In the genomic region with DNA sequence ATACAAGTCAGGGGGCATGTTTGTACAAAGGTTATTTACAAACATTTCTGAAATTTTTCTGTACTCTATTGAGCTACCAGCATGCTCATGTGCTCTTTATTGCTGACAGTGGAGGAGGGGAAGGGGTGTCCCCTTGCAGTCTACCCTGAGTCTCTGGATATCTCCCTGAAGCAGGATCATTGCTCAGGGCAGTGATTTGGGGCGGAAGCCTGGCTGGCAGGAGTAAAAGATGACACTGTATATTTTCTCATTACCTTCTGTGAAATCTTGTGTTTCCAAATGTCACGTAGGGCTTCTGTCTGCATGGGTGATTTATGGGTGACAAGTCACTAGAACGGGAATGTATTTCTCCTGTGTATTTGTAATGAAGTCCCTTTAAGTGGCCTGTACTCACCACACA, we compare ENCODE assay signal across 22 mouse cellular contexts. TPM values are rescaled to one million over a fixed set of nuclear protein-coding genes. Genes with fewer than 3 reads are reported as not detected.
DNase-seq lines count a peak whose midpoint lies in the region; ATAC-seq and TF ChIP-seq lines count a peak whose summit lies in the region.
"Had no signal": no experiment of that assay in that cellular context is flagged by ENCODE, and none has a peak within 500 bp of the region (broad histone marks: within the 10 kb centered on the region; RNA-seq: fewer than 3 reads in every experiment).

No protein-coding gene starts in this region.

- H3K27ac ChIP-seq in hindbrain, embryonic 12.5 days = peak overlapping the region; percentile 8; the same call in 1 of the 2 replicates
- H3K27ac ChIP-seq in hindbrain, embryonic 14.5 days = no peak overlapping the region
- H3K27ac ChIP-seq in limb, embryonic 15.5 days = peak overlapping the region; percentile 33; the same call in 1 of the 2 replicates
- no peak overlapping the region for H3K27ac ChIP-seq in limb, embryonic 10.5 days
- peak overlapping the region; percentile 87 for H3K27ac ChIP-seq in intestine, postnatal 0 days (ENCODE audit: low read depth, low read length)
- H3K27ac ChIP-seq in stomach, embryonic 16.5 days (ENCODE audit: low read length) = peak overlapping the region; percentile 18; the same call in 1 of the 2 replicates
- H3K27ac ChIP-seq in forebrain, embryonic 13.5 days = no peak overlapping the region
- H3K27ac ChIP-seq: forebrain, embryonic 15.5 days; hindbrain, embryonic 15.5 days; midbrain, embryonic 10.5 days had no signal

- TF ChIP-seq CTCF in intestine, postnatal 0 days (IDR thresholded peaks at IDR 0.05; ENCODE audit: low read depth) = no peak

- H3K4me1 ChIP-seq in hindbrain, embryonic 12.5 days = peaks cover 63% of the 10 kb centered on the region
- H3K4me1 ChIP-seq in hindbrain, embryonic 14.5 days (replicated peaks; ENCODE audit: control insufficient read depth, insufficient read depth, low read length) = peaks cover 33% of the 10 kb centered on the region
- peaks cover 29% of the 10 kb centered on the region for H3K4me1 ChIP-seq in limb, embryonic 15.5 days
- peaks cover 73% of the 10 kb centered on the region for H3K4me1 ChIP-seq in limb, embryonic 10.5 days
- H3K4me1 ChIP-seq in intestine, postnatal 0 days (replicated peaks; ENCODE audit: control insufficient read depth, insufficient read depth, low read length) = peaks cover 14% of the 10 kb centered on the region; the same call in 1 of the 2 replicates
- peaks cover 43% of the 10 kb centered on the region for H3K4me1 ChIP-seq in stomach, embryonic 16.5 days (ENCODE audit: control insufficient read depth, insufficient read depth, low read length)
- H3K4me1 ChIP-seq in forebrain, embryonic 13.5 days = peaks cover 62% of the 10 kb centered on the region

- H3K4me2 ChIP-seq in hindbrain, embryonic 12.5 days (replicated peaks) = no peak overlapping the region
- no peak overlapping the region for H3K4me2 ChIP-seq in hindbrain, embryonic 14.5 days (replicated peaks)
- no peak overlapping the region for H3K4me2 ChIP-seq in limb, embryonic 15.5 days
- peak overlapping the region; percentile 54; the same call in 1 of the 2 replicates for H3K4me2 ChIP-seq in intestine, postnatal 0 days (replicated peaks; ENCODE audit: low read depth)
- no peak overlapping the region for H3K4me2 ChIP-seq in stomach, embryonic 16.5 days (ENCODE audit: low read depth, low read length)
- H3K4me2 ChIP-seq in forebrain, embryonic 13.5 days = no peak overlapping the region
- H3K4me2 ChIP-seq: forebrain, embryonic 15.5 days; hindbrain, embryonic 15.5 days; lung, embryonic 14.5 days had no signal

- H3K36me3 ChIP-seq in hindbrain, embryonic 12.5 days = no peaks in the 10 kb centered on the region
- H3K36me3 ChIP-seq in hindbrain, embryonic 14.5 days (replicated peaks; ENCODE audit: control insufficient read depth, insufficient read depth) = no peaks in the 10 kb centered on the region
- no peaks in the 10 kb centered on the region; the same call in 1 of the 2 replicates for H3K36me3 ChIP-seq in limb, embryonic 15.5 days
- 0 out of 2 replicates have a peak, but pooled peaks cover 9% of the 10 kb centered on the region for H3K36me3 ChIP-seq in limb, embryonic 10.5 days
- no peaks in the 10 kb centered on the region for H3K36me3 ChIP-seq in intestine, postnatal 0 days (ENCODE audit: control insufficient read depth, insufficient read depth)
- H3K36me3 ChIP-seq in stomach, embryonic 16.5 days (ENCODE audit: control insufficient read depth, insufficient read depth, low read length) = no peaks in the 10 kb centered on the region
- no peaks in the 10 kb centered on the region for H3K36me3 ChIP-seq in forebrain, embryonic 13.5 days (ENCODE audit: poor library complexity, severe bottlenecking)
- H3K36me3 ChIP-seq: forebrain, embryonic 15.5 days; hindbrain, embryonic 15.5 days had no signal

- H3K27me3 ChIP-seq in hindbrain, embryonic 12.5 days = no peaks in the 10 kb centered on the region
- no peaks in the 10 kb centered on the region for H3K27me3 ChIP-seq in hindbrain, embryonic 14.5 days (ENCODE audit: control insufficient read depth, insufficient read depth, low read length)
- no peaks in the 10 kb centered on the region for H3K27me3 ChIP-seq in limb, embryonic 15.5 days
- no peaks in the 10 kb centered on the region for H3K27me3 ChIP-seq in limb, embryonic 10.5 days (ENCODE audit: low read depth, poor library complexity, severe bottlenecking)
- no peaks in the 10 kb centered on the region for H3K27me3 ChIP-seq in intestine, postnatal 0 days (replicated peaks; ENCODE audit: control insufficient read depth, insufficient read depth, low read length)
- no peaks in the 10 kb centered on the region for H3K27me3 ChIP-seq in stomach, embryonic 16.5 days (ENCODE audit: control insufficient read depth, insufficient read depth, low read length)
- H3K27me3 ChIP-seq in forebrain, embryonic 13.5 days = peaks cover 13% of the 10 kb centered on the region
- H3K27me3 ChIP-seq: forebrain, embryonic 15.5 days; hindbrain, embryonic 15.5 days had no signal

- H3K9me3 ChIP-seq in hindbrain, embryonic 12.5 days (replicated peaks) = no peaks in the 10 kb centered on the region
- H3K9me3 ChIP-seq in hindbrain, embryonic 14.5 days (ENCODE audit: control insufficient read depth, low read length) = no peaks in the 10 kb centered on the region
- no peaks in the 10 kb centered on the region for H3K9me3 ChIP-seq in limb, embryonic 15.5 days
- no peaks in the 10 kb centered on the region for H3K9me3 ChIP-seq in limb, embryonic 10.5 days (replicated peaks)
- H3K9me3 ChIP-seq in intestine, postnatal 0 days (ENCODE audit: control insufficient read depth) = no peaks in the 10 kb centered on the region
- H3K9me3 ChIP-seq in stomach, embryonic 16.5 days (replicated peaks; ENCODE audit: control insufficient read depth, low read length) = no peaks in the 10 kb centered on the region
- H3K9me3 ChIP-seq in forebrain, embryonic 13.5 days (replicated peaks) = no peaks in the 10 kb centered on the region
- H3K9me3 ChIP-seq: forebrain, embryonic 15.5 days; hindbrain, embryonic 15.5 days; midbrain, embryonic 10.5 days had no signal

- no peak for DNase-seq in hindbrain, embryonic 14.5 days (ENCODE audit: low spot score)
- DNase-seq in limb, embryonic 10.5 days (ENCODE audit: low spot score) = no peak
- DNase-seq: adrenal gland, postnatal 14 days; cerebellum, adult 11 months; cerebellum, adult 9-10 months; cerebellum, postnatal 36 days; heart, postnatal 36 days; kidney, postnatal 4 days; lung, embryonic 14.5 days; right cerebral cortex, postnatal 25 days; thymus, adult 2 months; thymus, postnatal 36 days had no signal

- no peak overlapping the region for H3K4me3 ChIP-seq in hindbrain, embryonic 12.5 days
- no peak overlapping the region for H3K4me3 ChIP-seq in hindbrain, embryonic 14.5 days (replicated peaks; ENCODE audit: low read length)
- H3K4me3 ChIP-seq in limb, embryonic 15.5 days = no peak overlapping the region
- H3K4me3 ChIP-seq in limb, embryonic 10.5 days = no peak overlapping the region
- H3K4me3 ChIP-seq in intestine, postnatal 0 days (ENCODE audit: low read depth, low read length) = no peak overlapping the region
- no peak overlapping the region for H3K4me3 ChIP-seq in stomach, embryonic 16.5 days (replicated peaks; ENCODE audit: low read length)
- H3K4me3 ChIP-seq in forebrain, embryonic 13.5 days = no peak overlapping the region
- H3K4me3 ChIP-seq: forebrain, embryonic 15.5 days; hindbrain, embryonic 15.5 days; midbrain, embryonic 10.5 days had no signal

- H3K9ac ChIP-seq in hindbrain, embryonic 12.5 days = peak overlapping the region; percentile 23; the same call in 1 of the 2 replicates
- no peak overlapping the region for H3K9ac ChIP-seq in hindbrain, embryonic 14.5 days
- no peak overlapping the region for H3K9ac ChIP-seq in limb, embryonic 15.5 days
- no peak overlapping the region for H3K9ac ChIP-seq in intestine, postnatal 0 days (ENCODE audit: low read depth, low read length)
- H3K9ac ChIP-seq in stomach, embryonic 16.5 days (ENCODE audit: low read length) = no peak overlapping the region
- H3K9ac ChIP-seq in forebrain, embryonic 13.5 days = no peak overlapping the region
- H3K9ac ChIP-seq: forebrain, embryonic 15.5 days; hindbrain, embryonic 15.5 days; lung, embryonic 14.5 days had no signal

- WGBS in hindbrain, embryonic 12.5 days = 61% methylated on average over 3 of the region's 3 CpGs
- 49% methylated on average over 3 of the region's 3 CpGs for WGBS in hindbrain, embryonic 14.5 days
- WGBS in limb, embryonic 15.5 days = 62% methylated on average over 3 of the region's 3 CpGs
- WGBS in limb, embryonic 10.5 days = 52% methylated on average over 3 of the region's 3 CpGs
- 42% methylated on average over 3 of the region's 3 CpGs for WGBS in intestine, postnatal 0 days
- 46% methylated on average over 3 of the region's 3 CpGs for WGBS in stomach, embryonic 16.5 days
- 89% methylated on average over 3 of the region's 3 CpGs for WGBS in forebrain, embryonic 13.5 days

- no peak for ATAC-seq in hindbrain, embryonic 12.5 days (ENCODE audit: low FRiP score)
- no peak for ATAC-seq in hindbrain, embryonic 14.5 days (ENCODE audit: low FRiP score)
- no peak for ATAC-seq in limb, embryonic 15.5 days (ENCODE audit: insufficient number of reproducible peaks, low FRiP score, low TSS enrichment, low read depth)
- ATAC-seq in intestine, postnatal 0 days = no peak
- 0 out of 2 replicates have a peak, but pooled peaks have one; percentile 1 for ATAC-seq in stomach, embryonic 16.5 days (ENCODE audit: insufficient read depth, low FRiP score)
- ATAC-seq in forebrain, embryonic 13.5 days = no peak
- ATAC-seq: CD4-positive, CD25-positive, alpha-beta regulatory T cell, adult 4 months; forebrain, embryonic 15.5 days; midbrain, embryonic 16.5 days had no signal

RNA-seq across cellular contexts. Expression of a gene that starts 18.0 kb away (rescaled TPM):
- polyA plus RNA-seq in hindbrain, embryonic 12.5 days (2016; fragmentation: Nextera tagmentation; extraction: Ambion mirVana) = 22.3 and 22.6 TPM in 2 replicates
- 18.8 and 20.5 TPM in 2 replicates for polyA plus RNA-seq in hindbrain, embryonic 14.5 days (2014; fragmentation: Nextera tagmentation; extraction: Ambion mirVana)
- 11.0 and 11.4 TPM in 2 replicates for polyA plus RNA-seq in limb, embryonic 15.5 days (2015; fragmentation: Nextera tagmentation; extraction: Ambion mirVana)
- 10.7 and 12.5 TPM in 2 replicates for polyA plus RNA-seq in limb, embryonic 10.5 days (2016; fragmentation: Nextera tagmentation; extraction: Ambion mirVana)
- 4.8 and 4.9 TPM in 2 replicates for polyA plus RNA-seq in intestine, postnatal 0 days (2015; fragmentation: Nextera tagmentation; extraction: Ambion mirVana)
- 9.9 and 10.5 TPM in 2 replicates for polyA plus RNA-seq in stomach, embryonic 16.5 days (2015; fragmentation: Nextera tagmentation; extraction: Ambion mirVana)
- polyA plus RNA-seq in forebrain, embryonic 13.5 days (2015; fragmentation: Nextera tagmentation; extraction: Ambion mirVana) = 11.7 and 12.9 TPM in 2 replicates

Comparison
In these comparisons a context has a peak if more than half of its experiments do, and no peak if none do; other contexts are left out.
1. H3K27ac ChIP-seq: peak in hindbrain, embryonic 12.5 days (single experiment), limb, embryonic 15.5 days (single experiment), intestine, postnatal 0 days (single experiment) and stomach, embryonic 16.5 days (single experiment); none in hindbrain, embryonic 14.5 days (single experiment), limb, embryonic 10.5 days (single experiment) and forebrain, embryonic 13.5 days (single experiment).